Mouse (Mus musculus) left cerebral cortex, adult 11 months (tissue): ENCODE measurements around the gene E2f2.

ENCODE experiments used
- DNase-seq: peaks from one replicate; pipeline ENCODE4 v3.0.0; 2022; ENCODE audit warnings: low spot score

The E2f2 gene

GRCm38 (mm10) chr4:136172011-136172541, at the start of gene E2f2:
Gene E2f2, plus strand, starts transcription at chr4:136172394.
- DNase-seq, result no peak

- DNase-seq, result no peak
Measured at GRCm38 (mm10) chr4:136123111-136123791, 48.9 kb upstream of the E2f2 start.

GRCm38 (mm10) chr4:136123792-136124161, 48.4 kb upstream of the E2f2 start:
- DNase-seq, result no peak

- DNase-seq, result no peak
Measured at GRCm38 (mm10) chr4:136124581-136124980, 47.6 kb upstream of the E2f2 start.

GRCm38 (mm10) chr4:136125458-136125857, 46.7 kb upstream of the E2f2 start:
- no peak for DNase-seq

- no peak for DNase-seq
Measured at GRCm38 (mm10) chr4:136126019-136126418, 46.2 kb upstream of the E2f2 start.

- DNase-seq, result no peak
Measured at GRCm38 (mm10) chr4:136127670-136128069, 44.5 kb upstream of the E2f2 start.

- DNase-seq, result no peak
Measured at GRCm38 (mm10) chr4:136129842-136130241, 42.4 kb upstream of the E2f2 start.

GRCm38 (mm10) chr4:136133801-136134200, 38.4 kb upstream of the E2f2 start:
- no peak for DNase-seq

GRCm38 (mm10) chr4:136134418-136134977, 37.7 kb upstream of the E2f2 start:
- DNase-seq, result no peak

GRCm38 (mm10) chr4:136134978-136135873, 37.0 kb upstream of the E2f2 start:
- no peak for DNase-seq

- DNase-seq, result no peak
Measured at GRCm38 (mm10) chr4:136135874-136136728, 36.1 kb upstream of the E2f2 start.

GRCm38 (mm10) chr4:136139326-136140110, 32.7 kb upstream of the E2f2 start:
- no peak for DNase-seq

- DNase-seq, result peak; percentile 62
Measured at GRCm38 (mm10) chr4:136140327-136141250, 31.6 kb upstream of the E2f2 start.

- DNase-seq, result no peak
Measured at GRCm38 (mm10) chr4:136142267-136143192, 29.7 kb upstream of the E2f2 start.

GRCm38 (mm10) chr4:136143193-136143976, 28.8 kb upstream of the E2f2 start, which contains the start of gene Id3:
Gene Id3, plus strand, starts transcription at chr4:136143497.
- DNase-seq, result no peak

- DNase-seq, result no peak
Measured at GRCm38 (mm10) chr4:136144126-136144926, 27.9 kb upstream of the E2f2 start.
